Mouse (Mus musculus) yolk sac, embryonic 10.5 days (tissue): ENCODE data around the gene Lrba.

ENCODE experiments used
- DNase-seq: peaks from one replicate; pipeline ENCODE4 v3.0.0-alpha.2; 2017; ENCODE audit warnings: low spot score

The Lrba gene

GRCm38 (mm10) chr3:86518506-86519109 is 294.1 kb downstream of the Lrba start:
- DNase-seq, result no peak

DNA sequence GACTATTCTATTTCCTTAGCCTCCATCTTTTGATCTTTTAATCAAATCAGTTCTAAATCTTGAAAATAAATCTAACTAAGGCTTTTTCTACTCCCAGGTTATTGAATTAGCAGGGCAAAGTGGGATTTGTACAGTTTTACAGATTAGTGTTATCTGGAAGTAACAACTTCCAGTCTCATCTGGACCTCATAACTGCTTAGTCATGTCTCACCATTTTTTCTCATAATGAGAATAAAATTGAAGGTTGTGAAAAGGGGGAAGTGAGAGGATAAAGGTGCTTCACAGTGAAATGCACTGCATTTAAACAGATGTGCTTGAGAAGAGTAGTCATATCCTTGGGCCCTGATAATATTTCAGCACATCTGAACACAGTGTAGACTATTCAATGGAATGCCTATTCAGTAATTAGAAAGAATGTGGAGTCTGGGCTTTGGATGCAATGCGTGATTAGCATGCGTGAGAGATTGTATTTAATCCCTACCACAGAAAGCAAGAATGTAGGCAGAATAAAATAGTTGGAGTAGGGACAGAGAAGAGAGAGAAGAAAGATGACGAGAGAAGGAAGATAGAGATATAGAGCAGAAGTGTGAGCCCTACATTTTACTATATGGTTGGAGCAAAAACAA is 298.5 kb downstream of the Lrba start:
- DNase-seq, result no peak

DNA sequence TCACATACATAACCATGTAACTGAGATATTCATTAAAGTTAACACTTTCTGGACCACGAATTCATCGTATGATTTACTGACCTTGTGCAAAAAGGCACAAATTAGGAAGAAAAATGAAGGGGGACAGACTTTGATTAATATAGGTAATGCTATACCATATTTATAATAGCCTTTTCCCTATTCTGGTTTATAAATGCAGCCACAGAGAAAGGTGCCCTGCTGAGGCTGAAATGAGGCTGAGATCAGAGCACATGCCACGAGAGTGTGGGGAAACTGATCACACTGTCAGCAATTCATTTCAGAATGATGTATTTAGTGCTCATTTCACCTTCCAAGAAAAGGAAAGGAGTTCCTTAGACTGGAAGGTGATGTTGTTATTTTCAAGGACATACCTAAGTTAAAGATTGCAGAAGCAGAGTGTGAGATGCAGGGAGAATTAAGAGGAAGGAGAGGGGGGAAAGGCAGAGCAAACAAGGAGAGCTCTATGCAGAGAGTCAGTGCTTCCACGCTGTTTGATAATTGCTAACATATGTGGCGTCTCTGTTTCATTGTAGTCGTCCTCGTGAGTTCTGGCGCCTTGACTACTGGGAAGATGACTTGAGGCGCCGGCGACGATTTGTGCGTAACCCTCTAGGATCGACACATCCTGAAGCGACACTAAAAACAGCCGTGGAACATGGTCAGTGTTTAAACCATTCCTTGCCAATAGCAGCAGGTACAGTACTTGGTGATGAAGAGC is 307.2 kb downstream of the Lrba start:
- DNase-seq, result no peak

GRCm38 (mm10) chr3:86536751-86537150 is 312.3 kb downstream of the Lrba start:
- no peak for DNase-seq

- DNase-seq, result peak; percentile 26
Observed at GRCm38 (mm10) chr3:86538645-86539554, 314.4 kb downstream of the Lrba start.

GRCm38 (mm10) chr3:86539555-86540168 is 315.2 kb downstream of the Lrba start:
- DNase-seq, result no peak

DNA sequence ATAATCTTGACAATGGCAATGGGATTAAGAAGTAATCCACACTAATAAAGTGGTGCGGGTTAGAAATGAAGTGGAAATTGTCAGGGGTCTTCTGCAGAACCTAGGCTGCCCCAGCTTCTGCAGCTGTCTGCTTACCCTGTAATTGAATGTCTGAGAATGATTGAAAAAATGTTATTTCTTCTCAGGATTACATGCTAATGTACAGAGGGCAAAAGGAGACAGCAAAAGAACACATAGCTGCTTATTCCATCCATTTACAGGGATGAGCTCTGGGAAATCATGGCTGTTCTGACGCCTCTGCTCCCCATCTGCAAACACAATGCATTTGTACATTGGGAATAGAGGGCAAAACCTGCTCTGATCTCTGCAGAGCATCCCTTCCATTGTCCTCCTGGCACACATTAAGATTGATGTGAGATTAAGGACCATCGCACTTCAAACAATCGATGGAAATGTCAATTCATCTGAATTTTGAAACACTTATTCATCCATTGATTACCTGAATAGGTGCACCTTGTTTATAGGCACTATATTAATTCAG is 316.7 kb downstream of the Lrba start:
- no peak for DNase-seq

- no peak for DNase-seq
Observed at GRCm38 (mm10) chr3:86541863-86542397, 317.4 kb downstream of the Lrba start.

DNA sequence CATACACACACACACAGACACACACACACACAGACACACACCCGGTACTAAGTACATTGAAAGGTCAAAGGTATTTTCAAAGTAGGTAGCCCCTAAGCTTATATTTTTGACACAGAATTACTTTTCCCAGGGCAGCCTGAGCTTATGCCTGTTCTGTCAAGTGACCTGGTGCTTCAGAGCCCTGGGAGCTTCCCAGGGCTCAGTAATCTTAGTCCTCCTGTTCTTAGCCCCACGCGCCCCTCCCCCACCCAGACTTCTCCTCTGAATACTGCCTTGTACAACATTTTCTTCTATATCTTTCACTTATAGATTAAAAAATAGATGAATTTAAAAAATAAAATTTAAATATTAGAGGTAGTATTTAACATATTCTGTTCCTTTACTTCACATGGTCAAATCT is 320.3 kb downstream of the Lrba start:
- peak; percentile 39 for DNase-seq

DNA sequence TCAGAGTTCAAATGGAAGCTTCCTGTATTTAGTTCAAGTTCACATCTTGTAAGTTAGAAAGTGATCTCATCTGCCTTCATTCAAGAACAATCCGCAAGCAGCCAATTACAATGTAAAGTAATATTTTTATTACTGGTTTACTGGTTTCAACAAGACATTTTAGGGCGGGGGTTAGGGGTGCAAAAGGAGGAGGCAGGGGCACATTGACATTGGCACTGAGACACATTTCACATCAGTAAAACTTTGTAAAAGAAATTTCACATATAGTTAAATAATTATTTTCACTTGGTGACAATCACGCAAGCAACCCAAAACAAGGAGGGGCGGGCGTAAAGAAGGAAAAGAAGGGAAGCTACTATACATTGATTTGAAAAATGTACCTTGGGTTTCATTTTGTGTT is 321.5 kb downstream of the Lrba start:
- no peak for DNase-seq

DNA sequence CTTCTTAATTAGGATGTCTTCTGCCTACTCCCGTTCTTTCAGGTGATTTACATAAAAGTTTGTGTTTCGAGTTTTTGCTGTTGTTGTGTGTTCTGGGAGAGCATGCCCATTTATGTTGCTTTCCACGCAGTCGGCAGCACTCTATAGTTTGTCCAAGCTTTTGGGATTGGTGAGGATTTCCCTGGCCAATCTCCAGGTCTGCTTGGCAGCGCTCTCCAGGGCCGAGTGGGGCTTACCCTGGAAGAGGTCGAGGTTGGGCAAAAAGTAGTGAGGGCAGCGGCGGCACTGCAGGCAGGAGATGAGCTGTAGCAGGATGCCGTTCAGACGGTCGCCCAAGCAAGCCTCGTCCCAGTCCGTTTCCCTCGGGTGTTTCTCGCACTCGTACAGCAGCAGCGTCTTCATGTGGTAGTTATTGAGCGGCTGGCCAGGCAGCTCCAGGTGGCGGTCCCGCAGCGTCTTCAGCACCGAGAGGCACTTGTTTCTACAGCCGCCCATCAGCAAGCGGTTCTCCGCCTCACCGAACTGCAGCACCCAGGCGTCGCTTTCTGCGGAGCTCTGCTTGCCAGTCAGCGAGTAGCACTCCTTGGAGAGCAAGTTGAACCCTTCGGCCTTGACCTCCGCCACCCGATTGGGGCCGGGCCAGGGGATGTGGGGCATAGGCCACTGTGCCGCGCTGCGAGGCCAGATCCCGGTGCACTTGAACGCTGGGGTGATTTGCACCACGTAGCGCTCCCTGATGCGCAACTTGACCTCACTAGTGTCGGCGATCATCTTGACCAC is 322.2 kb downstream of the Lrba start:
- DNase-seq, result peak; percentile 36

GRCm38 (mm10) chr3:86547251-86547791 is 322.8 kb downstream of the Lrba start:
- peak; percentile 32 for DNase-seq

GRCm38 (mm10) chr3:86548091-86549015 is 323.9 kb downstream of the Lrba start, which contains the start of gene Mab21l2:
Gene Mab21l2 (minus strand): TSS chr3:86548629.
- peak; percentile 56 for DNase-seq

DNA sequence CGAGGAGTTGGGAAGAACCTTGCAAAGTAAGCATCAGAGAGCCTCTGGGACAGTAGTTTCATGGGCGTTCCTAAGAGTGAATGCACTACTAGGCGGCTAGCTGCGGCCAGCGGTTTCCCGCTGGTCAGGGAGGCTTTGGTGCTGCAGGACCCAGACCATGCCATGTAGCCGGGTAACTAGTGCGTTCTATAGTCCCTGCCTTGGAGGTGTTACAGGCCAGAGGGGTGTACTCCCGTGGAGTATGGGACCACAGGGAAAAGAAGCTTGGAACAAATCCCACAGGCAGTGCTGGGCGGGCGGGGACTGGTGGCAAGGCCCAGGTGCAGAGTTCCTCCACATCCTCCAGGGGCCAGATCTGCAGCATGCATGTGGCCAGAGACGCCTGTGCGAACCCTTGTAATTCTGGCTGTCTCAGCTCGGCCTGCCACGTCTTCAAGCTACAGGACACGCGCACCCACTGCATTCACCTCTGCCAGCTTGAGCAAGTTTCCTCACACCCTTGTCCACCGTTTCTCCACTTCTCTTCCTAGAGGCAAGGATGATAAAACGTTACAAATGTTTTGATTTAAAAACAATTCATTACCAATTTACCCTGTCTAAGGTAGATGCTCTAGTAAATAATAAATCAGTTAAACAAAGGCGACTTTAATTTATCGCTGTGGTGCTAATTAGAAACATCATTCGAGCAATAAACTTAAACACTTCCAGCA is 326.0 kb downstream of the Lrba start:
- DNase-seq, result peak; percentile 61

DNA sequence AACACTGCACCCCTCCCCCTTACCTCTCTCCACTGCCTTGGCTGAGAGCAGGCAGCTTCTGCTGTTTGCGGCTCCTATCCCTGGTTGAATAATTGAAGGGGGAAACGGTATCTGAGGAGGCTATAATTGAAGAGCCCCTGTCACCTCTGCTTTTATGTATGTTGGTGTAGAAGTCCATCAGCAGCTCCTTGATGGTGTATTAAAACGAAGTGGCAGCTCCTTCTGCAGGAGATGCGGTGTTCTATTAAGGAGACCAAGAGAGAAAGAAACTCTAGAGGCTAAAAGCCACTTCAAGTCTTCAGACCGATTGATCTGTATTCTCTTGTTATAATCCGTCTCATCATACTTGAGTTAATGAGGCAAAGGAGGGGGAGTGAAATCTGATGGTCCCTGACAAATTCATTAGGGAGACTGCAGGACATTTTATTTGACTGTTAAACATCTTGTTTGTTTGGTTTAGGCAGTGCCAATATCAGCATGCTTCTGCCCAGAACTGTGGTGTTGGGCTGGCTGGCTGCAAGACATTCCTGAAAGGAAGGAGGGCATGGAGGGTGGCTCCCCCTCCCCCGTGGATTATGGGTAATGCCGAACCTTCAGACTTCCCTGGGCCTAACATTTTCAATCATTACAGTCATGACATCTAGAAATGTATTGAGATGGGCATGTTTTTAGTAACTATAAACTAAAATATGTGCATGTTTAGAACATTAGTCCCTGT is 326.7 kb downstream of the Lrba start:
- no peak for DNase-seq

DNA sequence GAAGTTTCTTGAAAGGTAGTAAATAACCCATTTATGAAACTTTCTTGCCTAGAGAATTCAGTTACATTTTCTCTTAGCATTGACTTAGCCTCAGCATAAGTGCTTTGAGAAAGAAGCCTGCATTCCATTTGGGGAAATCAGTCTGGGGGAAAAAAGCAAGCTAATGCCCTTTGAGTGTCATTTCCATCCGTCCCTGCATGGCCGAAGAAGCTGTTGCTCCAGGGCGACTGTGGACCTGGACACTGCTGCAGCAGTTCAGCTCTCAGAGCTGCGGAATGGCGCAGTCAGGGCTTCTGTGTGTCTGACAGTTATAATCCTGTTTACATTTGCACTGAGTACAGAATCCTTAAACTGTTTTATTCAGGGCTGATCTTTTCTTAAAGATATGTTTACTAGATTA is 327.7 kb downstream of the Lrba start:
- DNase-seq, result peak; percentile 44

DNA sequence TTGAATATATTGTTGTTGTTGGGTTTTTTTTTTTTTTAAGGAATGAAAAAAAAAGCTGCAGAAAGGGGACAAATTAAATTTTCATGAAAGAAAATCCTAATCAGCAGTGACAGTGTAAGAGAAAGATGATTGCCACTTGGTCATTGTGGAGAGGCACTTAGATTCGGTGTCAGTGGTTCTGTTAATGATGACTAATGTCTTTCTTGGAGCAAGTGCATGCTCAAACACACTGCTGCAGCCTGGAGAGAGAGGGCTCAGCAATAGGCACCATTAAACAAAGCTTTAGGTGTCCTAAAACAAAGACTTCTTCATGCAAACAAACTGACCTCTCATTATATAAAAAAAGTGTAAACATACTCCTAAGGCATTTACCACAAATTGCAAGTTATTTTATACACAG is 334.5 kb downstream of the Lrba start:
- DNase-seq, result no peak

DNA sequence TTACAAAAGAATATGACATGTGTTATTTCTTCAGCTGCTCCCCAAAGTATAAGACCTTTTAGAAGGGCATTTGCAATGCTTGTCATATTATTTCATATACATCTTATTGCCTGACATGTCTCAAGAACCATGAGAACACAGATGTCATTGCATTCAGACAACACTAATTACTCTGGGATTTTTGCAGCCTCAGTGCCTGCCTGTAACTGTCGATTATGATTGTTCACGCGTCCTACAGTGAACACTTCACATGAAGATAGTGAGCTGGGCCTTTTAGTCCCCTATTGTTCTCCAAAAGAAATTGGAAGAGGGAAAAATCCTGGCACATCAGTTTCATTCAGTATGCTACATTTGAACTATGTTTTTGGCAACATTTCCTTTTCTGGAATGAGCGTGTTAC is 335.2 kb downstream of the Lrba start:
- no peak for DNase-seq
